Mouse (Mus musculus) cerebellum, adult 8-10 months (tissue): ENCODE results near the gene Klf13.

Source experiments
- DNase-seq: peaks from one replicate; pipeline ENCODE4 v3.0.0; 2022

Gene Klf13

GRCm38 (mm10) chr7:63938914-63939396, at the start of gene Klf13:
Gene Klf13, minus strand, starts transcription at chr7:63938915.
- peak; percentile 96 for DNase-seq

DNA sequence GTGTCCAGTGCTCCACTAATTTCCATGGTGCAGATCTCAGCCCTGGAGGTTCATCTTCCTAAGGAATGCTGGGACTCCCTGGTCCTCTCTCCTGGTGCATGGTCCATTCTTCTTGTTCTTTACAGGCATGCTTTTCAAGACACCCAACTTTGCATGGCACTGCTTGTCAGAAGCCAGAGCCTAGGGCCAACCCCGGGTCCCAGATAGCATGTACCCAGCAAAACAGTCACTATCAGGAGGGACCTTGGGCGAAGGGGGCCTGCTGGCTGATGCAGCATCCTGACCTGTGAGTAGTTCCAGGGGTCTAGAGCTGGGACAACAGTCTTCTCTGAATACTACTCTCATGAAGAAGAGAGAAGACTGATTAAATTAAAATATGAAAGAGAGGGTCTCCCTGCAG, 49.7 kb upstream of the Klf13 start:
- DNase-seq: no peak

- DNase-seq: peak; percentile 44
Measured at GRCm38 (mm10) chr7:63986407-63987182, 47.9 kb upstream of the Klf13 start.

DNA sequence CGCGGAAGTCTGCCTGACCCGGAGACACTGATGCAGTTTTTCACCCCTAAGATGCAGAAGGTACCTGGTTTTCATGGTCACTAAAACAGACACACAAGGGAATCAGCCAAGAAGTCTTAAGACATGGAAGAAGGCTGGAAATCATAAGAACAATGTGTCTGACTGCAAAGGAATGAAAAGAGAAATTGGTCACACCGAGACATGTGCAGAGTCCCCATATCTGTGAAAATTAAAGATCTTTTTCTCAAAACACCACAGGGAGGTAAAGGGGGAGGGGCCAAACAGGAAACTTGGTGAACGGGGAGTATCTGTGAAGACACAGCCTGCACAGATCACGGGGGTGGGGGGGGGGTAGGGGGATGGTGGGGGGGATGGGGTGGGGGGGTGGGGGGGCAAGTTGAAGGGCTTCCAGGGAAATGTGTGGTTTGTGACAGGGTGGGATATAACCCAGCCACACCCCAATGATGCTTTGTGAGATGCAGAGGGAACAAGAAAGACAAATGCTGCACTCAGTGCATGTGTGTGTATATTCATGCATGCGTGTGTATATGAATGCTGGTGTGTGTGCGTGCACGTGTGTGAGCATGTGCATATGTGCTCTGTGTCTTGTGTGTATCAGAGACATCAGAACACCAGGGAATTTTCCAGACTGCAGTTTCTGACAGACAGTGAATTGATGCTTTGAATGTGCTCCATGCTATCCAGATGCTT, 47.1 kb upstream of the Klf13 start:
- DNase-seq: no peak

DNA sequence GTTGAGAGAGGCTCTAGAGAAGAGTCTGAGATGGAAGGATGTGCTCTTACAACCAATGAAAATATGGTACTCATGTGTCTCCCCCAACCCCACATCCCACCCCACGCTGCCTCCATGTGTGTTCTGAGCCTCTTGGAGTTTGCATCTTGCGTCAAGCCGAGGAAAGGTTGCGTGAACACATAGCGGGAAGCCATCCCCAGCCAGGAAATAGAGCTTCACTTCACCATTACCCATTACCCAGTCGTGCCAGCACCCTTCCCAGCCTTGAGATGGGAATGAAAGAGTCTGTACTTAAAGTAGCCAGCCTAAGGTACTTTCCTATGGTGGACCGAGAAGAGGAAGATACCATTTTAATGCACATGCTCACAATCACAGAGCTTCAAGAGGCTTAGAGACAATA, 46.6 kb upstream of the Klf13 start:
- no peak for DNase-seq

DNA sequence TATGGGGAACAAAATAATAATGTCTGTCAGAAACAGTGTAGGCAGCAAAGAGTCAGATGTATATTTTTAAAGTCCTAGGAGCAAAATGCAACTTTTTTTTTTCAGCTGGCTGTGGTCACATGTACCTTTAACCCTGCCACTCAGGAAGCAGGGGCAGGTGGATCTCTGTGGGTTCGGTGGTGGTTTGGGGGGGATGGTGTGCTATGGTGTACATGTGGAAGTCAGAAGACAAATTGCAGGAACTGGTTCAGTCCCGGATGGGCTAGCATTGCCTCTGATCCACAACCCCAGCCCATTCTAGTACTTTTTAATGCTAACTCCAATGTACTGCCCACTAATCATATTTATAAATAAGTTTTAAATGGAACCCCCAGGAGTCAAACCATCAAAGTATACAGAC, 45.6 kb upstream of the Klf13 start:
- no peak for DNase-seq

GRCm38 (mm10) chr7:63977631-63978030, 38.9 kb upstream of the Klf13 start:
- no peak for DNase-seq

GRCm38 (mm10) chr7:63970986-63971385, 32.3 kb upstream of the Klf13 start:
- DNase-seq: peak; percentile 68

- DNase-seq: no peak
Measured at GRCm38 (mm10) chr7:63969941-63970340, 31.2 kb upstream of the Klf13 start.

- no peak for DNase-seq
Measured at GRCm38 (mm10) chr7:63965635-63966418, 27.1 kb upstream of the Klf13 start.

- DNase-seq: no peak
Measured at GRCm38 (mm10) chr7:63965135-63965534, 26.4 kb upstream of the Klf13 start.

DNA sequence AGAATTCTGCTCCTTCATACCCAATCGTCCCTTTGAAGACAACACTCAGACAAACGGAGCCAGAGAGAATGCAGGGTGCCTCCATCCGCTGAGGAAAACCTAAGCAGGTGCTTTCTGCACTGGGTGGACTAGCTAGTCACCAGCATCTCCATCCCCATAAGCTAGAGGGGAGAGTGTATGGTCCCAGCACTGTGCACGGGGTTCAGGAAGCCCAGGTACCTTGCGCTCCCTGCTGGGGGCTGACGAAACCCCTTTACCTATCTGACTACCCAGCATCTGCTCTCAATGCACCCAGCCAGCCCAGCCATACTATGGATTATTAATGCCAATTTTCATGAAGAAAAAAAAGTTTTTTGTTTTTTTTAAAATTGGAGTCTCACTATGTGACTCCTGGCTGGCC, 25.4 kb upstream of the Klf13 start:
- no peak for DNase-seq

DNA sequence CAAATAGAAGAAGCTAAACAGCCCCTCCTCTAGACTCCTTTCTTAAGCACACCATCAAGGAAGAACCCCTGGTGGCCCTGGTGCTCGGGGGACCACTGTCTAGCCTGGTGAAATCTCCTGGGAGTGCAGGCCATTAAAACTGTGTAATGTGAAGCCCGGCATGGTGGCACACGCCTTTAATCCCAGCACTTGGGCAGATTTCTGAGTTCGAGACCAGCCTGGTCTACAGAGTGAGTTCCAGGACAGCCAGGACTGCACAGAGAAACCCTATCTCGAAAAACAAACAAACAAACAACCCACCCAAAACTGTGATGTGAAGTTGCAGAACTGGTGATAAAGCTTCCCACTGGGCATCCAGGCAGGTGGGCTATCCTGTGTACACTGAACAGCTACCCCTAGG, 24.9 kb upstream of the Klf13 start:
- no peak for DNase-seq

DNA sequence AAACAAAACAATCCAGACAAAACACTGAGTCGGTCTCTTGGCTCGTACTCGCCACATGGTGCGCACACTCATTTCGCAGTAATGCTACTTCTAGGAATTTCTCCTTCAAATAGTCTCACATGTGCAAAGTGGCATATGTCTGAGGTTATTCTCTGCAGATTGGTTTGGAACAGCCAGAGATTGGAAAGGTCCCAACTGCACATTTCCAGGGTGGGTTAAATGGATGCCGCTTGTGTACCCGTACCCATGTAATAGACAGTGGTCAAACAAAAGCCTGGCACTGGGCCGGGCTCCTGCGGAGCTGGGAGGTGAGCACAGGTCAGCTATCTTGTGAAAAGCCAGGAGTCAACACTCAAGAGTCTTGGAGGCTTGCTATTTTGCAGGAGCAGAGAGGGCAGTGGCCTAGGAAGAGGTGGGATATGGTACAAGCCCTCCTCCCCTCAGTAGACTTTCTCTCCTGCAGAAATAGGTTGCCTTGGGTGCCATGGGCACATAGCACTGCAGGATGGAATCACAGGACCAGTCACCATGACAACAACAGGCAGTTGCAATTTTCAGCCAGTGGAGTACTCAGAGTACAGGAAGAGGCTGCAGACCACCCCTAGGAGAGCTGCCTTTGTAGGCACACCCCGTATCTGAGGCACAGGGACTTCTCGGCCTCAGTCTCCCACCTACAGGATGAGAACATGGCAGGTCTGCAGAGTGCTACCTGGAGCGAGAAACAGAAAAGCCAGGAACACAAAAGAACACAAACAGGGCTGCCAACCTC, 19.3 kb upstream of the Klf13 start:
- DNase-seq: no peak

- DNase-seq: no peak
Measured at GRCm38 (mm10) chr7:63956981-63957713, 18.4 kb upstream of the Klf13 start.

DNA sequence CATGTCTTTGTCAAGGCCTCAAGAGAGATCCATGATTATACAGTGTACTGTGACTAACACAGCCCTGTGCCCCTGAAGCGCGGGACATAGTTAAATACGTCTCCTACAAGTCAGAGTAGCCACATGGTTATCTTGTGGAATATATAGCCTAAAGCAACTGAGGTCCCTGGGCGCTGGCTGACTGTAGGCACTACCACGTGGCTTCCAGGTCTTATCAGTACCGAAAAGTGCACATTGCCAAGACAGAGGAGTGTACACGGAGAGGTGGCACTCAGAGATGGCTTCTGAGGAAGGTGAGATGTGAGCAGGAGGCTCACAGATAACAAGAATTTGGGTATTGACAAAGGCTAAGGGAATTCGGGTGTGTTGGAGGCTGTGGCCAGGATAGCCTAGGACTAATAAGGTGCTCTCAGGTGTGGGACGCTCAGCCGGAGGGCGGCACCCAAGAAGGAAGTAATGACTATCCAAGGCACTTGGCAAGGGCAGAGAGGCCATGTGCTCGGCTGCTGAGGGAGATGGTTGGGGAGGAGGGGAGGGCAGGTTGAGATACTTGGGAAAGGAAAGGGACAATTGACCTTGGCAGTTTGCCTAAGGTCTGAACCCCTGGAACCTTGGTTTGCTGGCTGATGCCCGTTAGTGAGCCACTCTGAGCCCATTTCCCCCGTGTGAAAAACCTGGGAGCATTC, 17.6 kb upstream of the Klf13 start:
- DNase-seq: no peak

GRCm38 (mm10) chr7:63955440-63955839, 16.7 kb upstream of the Klf13 start:
- no peak for DNase-seq

DNA sequence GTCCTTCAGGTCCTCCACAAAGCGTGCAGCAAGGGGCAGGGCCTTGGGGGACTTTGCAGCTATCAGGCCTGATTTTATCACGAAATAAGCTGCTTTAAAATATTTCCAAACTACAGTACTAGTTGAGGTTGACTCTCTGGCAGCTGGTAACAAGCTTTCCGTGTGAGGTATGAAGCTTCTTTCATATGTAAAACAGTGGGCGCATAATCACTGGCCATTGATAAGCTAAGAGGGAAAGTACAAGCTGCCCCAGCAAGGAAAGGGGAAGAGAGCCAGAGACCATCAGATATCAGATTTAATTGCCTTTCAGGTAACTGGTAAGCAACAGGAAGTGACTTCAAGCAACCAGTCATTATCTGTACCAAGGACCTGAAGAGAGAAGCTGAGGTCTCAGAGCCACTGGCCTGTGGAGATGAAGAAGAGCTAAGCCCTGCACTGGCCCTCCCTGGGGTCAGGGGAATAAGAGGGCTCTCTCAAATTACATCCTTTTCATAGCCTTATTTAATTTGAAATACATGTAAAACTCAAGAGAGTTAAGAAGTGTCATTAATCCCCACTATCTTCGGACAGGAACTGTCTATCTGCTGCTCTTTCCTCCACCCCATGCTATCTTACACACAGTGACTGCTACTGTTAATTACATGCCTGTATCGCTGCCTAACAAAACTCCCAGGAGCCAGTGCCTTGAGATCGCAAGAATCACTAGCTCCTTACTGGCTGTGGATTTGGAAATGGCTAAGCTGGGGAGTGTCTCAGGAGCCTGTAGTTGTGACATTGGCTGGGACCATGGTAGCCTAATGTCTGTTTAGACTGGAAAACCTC, 13.6 kb upstream of the Klf13 start:
- no peak for DNase-seq

DNA sequence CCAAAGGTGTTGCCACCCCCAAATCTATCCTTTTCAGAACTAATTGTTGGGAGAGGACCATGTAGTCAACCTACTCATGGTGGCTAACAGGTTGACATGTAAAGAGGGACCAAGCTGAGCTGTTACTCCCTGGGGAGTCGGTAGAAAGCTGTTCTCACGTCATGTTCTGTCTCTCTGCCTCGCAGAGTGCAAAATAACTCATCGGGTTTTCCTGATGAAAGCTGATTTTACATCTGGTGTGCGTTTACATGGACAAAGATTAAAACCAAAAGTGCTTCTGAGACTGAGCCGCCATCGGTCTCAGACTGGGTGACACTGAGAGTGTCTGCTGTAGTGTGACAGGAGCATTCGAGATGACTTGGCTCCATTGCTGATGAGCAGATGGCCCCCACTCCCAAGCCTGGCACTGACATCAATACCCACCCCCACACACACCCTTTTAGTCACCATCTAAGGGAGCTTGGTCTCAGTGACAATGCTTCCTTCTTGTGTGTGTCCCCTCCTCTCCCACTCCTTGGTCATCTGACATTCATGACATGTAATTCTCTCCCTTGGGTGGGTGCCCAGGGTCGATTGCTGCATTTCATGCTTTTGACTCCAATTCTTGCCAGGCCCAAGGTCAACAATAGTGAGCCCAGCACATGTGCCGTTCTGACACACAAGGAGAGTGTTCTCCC, 12.4 kb upstream of the Klf13 start:
- peak; percentile 54 for DNase-seq

- no peak for DNase-seq
Measured at GRCm38 (mm10) chr7:63949176-63949575, 10.5 kb upstream of the Klf13 start.
